Mouse (Mus musculus) T-cell, adult 2 months (primary cell): ENCODE data around the gene Rfxank.

Experiments
- DNase-seq: peaks from one replicate; pipeline ENCODE4 v3.0.0; 2022; ENCODE audit warnings: low spot score

Rfxank gene

GRCm38 (mm10) chr8:70110451-70110850, 28.5 kb downstream of the Rfxank start:
- DNase-seq, result no peak

DNA sequence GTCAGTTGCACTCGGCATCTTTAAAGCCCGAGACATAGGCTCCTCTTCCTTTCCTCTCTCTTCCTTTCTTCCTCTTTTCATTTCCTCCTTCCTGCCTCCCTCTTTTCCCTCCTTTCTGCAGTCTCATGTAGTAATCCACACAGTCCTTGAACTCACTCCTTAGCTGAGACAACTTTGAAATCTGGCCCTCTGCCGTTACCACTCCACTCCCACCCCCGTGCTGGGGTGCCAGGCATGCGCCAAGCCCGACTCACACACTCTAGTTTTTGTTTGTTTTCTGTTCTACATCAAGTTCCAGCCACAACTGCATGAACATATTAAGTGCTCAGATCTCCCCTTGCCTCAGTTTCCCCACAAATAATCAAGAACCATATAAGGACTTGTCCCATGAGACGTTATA, 34.0 kb downstream of the Rfxank start:
- DNase-seq, result no peak

- DNase-seq, result peak; percentile 63
Measured at GRCm38 (mm10) chr8:70104506-70104905, 34.4 kb downstream of the Rfxank start.

DNA sequence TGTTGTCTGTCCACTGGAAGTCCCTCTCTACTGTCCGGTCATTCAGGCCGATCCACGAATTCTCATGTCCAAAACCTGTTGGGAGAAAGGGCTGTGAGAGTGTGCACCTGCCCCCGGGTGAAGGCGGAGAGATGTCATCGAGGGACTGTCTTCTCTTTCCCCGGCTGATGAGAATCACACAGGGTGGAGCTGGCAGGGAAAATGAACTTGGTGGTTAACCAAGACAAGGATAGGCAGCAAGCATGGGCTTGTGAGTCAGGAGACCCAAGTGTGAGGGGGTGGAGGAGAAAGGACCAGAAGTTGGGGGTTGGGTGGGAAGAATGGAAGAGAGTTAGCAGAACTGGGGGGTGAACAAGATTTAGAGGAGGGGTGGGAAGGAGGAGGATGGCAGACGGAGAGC, 38.7 kb downstream of the Rfxank start:
- no peak for DNase-seq

DNA sequence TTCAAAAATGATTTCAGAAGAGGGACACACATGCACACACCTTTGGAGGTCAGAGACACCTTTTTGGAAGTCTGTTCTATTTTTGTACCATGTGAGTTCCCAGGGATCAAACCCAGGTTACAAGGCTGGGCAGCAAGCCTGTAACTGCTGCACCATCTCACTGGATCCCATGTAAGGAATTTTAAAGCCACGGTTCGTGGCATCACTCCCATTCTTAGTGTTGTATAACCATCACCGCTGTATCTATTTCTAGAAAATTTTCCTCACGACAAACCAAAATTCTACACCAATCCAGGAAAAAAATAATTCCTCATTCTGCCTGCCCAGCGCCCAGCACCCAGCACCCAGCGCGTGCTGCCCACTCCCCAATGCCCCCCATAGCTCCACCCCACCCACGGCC, 39.7 kb downstream of the Rfxank start:
- DNase-seq, result no peak

DNA sequence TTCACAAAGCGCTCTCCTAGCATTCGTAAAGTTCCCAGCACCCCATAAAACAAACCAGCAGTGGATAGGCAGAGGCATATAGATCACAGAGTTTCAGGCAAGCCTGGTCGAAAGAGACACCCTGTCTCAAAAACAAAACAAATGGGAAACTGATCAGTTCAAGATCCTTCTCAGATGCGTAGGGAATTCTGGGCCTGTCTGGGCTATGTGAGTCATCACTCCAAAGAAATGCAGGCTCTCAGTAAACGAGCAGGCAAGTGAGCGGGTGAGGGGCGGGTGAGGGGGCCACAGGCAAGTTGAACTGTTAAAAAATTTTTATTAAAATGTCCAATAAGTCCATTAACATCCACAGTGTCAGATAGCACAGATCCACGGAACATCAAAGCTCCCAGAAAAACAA, 46.2 kb downstream of the Rfxank start:
- no peak for DNase-seq

DNA sequence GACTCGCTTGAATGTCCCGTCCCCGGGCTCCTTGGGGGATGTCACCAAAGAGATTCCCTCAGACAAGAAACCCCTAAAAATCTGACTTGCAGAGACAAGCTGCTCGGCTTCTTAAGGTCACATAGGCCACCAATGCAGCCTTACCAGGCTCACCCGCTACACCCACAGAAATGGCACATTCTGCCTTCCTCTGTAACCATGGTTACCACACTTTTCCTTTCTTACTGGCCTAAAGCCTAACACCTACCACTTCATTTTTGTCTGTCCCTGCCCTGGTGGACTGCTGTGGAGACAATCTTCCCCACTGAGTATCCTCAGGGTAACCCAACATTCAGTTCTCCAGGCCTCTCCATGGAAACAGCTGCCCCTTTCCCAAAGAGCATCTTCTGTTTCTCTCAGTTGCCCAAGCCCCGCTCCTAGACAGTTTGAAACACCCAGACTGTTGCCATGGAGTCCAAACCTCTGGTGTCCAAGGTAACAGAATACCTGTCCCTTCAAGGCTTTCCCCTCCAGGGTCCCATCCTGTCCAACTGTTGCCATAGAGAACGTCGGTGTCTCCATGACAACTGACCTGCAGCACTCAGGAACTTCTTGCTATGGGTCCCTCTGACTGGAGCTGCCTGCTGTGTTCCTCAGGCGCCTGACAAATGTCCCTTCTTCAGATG, 49.5 kb downstream of the Rfxank start:
- DNase-seq, result no peak

DNA sequence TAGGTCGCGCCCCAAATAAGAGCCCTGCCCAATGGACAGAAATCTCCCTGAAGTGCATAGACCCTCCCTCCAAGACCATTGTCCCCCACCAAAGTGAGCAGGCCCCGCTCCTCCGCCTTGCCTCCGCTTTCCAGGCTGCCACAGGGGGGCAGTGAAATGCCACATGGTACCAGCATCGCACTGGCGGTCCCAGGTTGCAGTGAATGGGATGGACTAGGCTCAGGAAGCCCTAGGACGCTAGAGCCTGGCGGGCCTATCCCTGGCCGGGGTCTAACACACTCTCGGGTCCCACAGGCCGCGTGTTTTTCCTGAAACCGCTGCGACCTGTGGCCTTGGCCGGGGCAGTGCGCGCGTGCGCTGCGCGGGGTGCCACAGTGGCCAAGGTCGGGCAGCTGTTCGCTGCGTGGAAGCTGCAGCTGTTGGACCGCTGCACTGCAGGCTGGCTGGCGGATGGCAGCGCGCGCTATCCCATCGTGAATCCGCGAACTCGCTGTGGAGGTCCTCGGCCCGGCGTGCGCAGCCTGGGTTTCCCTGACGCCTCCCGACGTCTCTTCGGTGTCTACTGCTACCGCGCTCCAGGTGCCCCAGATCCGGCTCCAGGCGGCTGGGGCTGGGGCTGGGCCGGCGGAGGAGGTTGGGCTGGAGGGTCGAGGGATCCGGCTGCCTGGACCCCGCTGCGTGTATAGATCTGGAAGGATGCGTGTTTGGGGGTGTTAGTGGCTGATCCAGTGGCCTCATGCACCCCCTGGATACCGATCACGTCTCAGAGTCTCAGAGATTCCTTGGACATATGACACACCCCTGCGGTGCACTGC, 50.9 kb downstream of the Rfxank start:
- DNase-seq, result no peak

DNA sequence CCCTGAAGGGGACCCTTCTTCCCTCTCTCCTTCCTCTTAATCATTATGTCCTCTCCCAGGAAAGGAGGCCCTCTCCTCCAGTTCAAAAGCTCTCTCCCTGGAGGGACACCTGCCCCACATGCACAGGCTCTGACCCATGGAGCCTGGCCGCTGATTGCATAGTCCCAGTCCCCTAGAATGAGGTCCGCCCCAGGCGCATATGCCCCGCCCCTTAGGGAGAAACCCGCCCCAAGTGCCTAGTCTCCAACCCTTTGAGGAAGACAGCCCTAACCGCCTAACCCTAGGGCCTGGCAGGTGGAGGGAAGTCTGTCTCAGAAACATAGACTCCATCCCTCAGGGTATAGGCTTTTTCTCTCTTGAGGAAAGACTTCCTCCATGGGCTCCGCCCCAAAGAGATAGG, 51.7 kb downstream of the Rfxank start:
- DNase-seq, result no peak

GRCm38 (mm10) chr8:70086151-70086550, 52.8 kb downstream of the Rfxank start:
- no peak for DNase-seq

DNA sequence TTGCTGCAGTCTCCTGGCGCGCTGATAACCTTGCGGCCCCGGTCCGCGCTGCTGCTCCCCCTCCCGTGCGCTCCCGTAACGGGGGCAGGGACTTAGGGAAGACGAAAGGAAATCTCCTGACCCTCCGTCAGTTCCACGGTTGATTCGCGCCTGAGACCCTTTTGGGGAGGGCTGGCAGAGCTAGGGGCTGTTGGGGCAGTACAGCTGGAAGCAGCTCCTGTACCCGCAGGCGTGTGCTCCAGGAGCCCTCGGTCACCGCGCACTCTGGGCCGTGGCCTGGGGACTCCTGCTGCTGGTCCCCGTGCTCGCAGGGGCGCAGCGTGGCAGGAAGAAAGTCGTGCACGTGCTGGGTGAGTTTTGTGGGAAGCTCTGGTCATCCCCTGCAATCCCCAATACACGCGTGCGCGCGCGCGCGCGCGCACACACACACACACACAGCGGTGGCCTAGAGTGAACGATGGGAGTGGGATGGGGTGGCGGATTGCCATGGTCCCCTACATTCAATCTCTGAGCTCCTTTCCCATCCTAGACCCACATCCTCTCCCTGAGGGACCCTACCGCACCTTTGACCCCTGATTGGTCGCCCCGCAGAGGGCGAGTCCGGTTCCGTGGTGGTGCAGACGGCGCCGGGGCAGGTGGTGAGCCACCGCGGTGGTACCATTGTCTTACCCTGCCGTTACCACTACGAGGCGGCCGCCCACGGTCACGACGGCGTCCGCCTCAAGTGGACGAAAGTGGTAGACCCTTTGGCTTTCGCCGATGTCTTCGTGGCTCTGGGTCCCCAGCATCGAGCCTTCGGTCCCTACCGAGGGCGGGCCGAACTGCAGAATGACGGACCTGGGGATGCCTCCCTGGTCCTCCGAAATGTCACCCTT, 54.5 kb downstream of the Rfxank start:
- DNase-seq, result no peak

DNA sequence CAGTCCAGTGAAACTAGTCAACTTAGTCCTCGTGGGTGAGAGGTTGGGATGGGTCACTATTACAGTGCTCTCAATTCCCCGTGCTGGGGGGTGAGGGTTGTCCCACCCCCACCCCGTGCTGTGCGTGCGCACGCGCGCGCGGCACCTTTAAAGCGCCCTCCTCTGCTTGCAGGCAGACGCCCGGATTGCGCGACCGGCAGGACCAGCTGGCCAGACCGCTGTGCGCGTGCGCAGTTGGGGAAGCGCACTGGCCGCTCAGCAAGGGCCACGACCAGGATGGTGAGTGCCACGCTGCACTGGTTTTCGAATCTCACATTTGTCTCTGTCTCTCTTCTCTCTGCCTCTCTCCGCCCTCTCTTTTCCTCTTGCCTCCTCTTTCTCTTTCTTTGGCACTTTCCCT, 55.7 kb downstream of the Rfxank start, which contains the start of gene Hapln4:
Gene Hapln4 (plus strand): TSS at position 173 of the 400 bp plus-strand sequence.
- DNase-seq, result no peak

DNA sequence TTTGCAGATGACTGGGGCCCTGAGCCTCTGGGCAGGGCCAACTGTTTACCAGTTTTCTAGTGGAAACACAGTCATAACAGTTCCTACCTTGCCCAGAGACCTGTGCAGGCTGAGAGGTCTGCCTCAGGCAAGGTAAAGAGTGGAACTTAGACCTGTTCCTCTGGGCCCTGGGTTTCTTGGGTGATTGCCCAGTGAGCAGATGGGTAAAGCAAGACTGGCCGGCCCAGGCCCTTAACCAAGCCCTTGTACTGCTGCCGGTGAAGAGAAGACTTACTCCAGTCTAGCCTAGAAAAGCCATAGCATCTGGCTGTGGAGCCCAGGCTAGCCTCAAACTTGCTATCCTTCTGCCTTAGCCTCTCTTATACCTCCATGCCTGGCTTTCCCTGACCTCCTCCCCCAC, 57.0 kb downstream of the Rfxank start:
- DNase-seq, result no peak
